Mouse (Mus musculus) liver, adult 2 months (tissue): Measurements from ENCODE around the gene Osmr. TPM values are rescaled to one million over a fixed set of nuclear protein-coding genes. Genes with fewer than 3 reads are reported as not detected.

ENCODE experiments used
- DNase-seq: peaks from one replicate; pipeline ENCODE4 v3.0.0-alpha.2; 2011; ENCODE audit warnings: low read depth, low spot score; ENCODE audit errors: extremely low read depth
- H3K27ac ChIP-seq: fragments of 200-500 bp; replicated peaks from 2 replicates; pipeline ENCODE4 v1.5.1; 2012; ENCODE audit warnings: low read depth, mild to moderate bottlenecking, control low read depth, inconsistent platforms, low read length; ENCODE audit not compliant: insufficient read depth
- H3K27me3 ChIP-seq: fragments of 200-500 bp; 2 replicates; pipeline ENCODE4 v1.6.1; 2012; ENCODE audit warnings: mild to moderate bottlenecking, moderate library complexity, low read length, inconsistent platforms; ENCODE audit not compliant: control insufficient read depth, insufficient read depth
- H3K36me3 ChIP-seq: fragments of 200-500 bp; 2 replicates; pipeline ENCODE4 v1.6.1; 2012; ENCODE audit warnings: low read length, inconsistent platforms; ENCODE audit not compliant: control insufficient read depth, insufficient read depth
- H3K4me1 ChIP-seq: fragments of 200-500 bp; 2 replicates; pipeline ENCODE4 v1.6.1; 2011; ENCODE audit warnings: low read length; ENCODE audit not compliant: control insufficient read depth, insufficient read depth
- H3K4me3 ChIP-seq: fragments of 200-500 bp; 2 replicates; pipeline ENCODE4 v1.5.1; 2011; ENCODE audit warnings: low read depth, mild to moderate bottlenecking, control low read depth, low read length, moderate library complexity; ENCODE audit not compliant: insufficient read depth
- H3K79me2 ChIP-seq: fragments of 200-500 bp; 2 replicates; pipeline ENCODE4 v1.6.1; 2012; ENCODE audit warnings: inconsistent platforms, mild to moderate bottlenecking, low read length, moderate library complexity; ENCODE audit not compliant: control insufficient read depth, insufficient read depth
- H3K9ac ChIP-seq: fragments of 200-500 bp; 2 replicates; pipeline ENCODE4 v1.6.1; 2012; ENCODE audit warnings: low read depth, mild to moderate bottlenecking, control low read depth, inconsistent platforms, low read length
- CTCF ChIP-seq: fragments of 200-500 bp; IDR thresholded peaks from 2 replicates; pipeline ENCODE4 v1.5.1; 2011; ENCODE audit warnings: low read depth, low read length, control low read depth
- POLR2A ChIP-seq: fragments of 200-500 bp; IDR thresholded peaks from 2 replicates; pipeline ENCODE4 v1.6.1; 2011; ENCODE audit warnings: low read length, control low read depth; ENCODE audit not compliant: insufficient read depth; ENCODE audit errors: extremely low read depth
- WGBS: fragments of 180-500 bp; shearing (Covaris S2); methylation state at CpG from one replicate; pipeline ENCODE4 v1.1.7; 2018; 5-methylcytosine and 5-hydroxymethylcytosine counted together
- polyA plus RNA-seq: library from polyadenylated mRNA; depleted of rRNA; stranded (reverse); fragments of >200 nt; gene quantifications from 2 replicates; pipeline ENCODE4 v1.2.3, GENCODE M21; 2012; rRNA removed
- total RNA-seq: library from RNA; depleted of rRNA; stranded (reverse); fragments of >200 nt; gene quantifications from 2 replicates; pipeline ENCODE4 v1.2.3, GENCODE M21; 2014; rRNA removed

The Osmr gene
- total and polyA plus RNA-seq, 2 experiments: 0.69 to 4.8 TPM

DNA sequence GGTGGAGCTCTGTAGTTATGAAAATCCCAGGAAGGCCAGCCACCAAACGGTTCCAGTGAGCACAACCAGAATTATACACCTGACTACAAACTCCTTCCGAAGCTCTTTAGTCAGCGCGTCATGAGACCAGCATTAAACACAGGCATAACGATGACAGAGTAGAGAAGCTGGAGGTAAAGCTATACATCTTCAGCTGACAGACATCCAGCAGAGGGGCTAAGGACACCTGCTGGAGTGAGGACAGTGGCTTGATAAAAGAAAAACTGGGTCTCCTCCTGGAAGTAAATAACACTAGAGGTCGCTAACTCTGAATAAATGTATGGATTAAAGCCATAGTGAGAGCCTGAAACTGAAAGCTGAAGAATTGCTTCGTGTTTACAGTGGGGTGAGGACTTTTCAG lies 81.9 kb downstream of the Osmr start:
- TF ChIP-seq POLR2A: no peak
- TF ChIP-seq CTCF: no peak
- WGBS: 90% methylated on average over 7 of the region's 7 CpGs
- Histone ChIP-seq H3K4me3 (no peak overlapping the region), H3K79me2 (no peaks in the 10 kb centered on the region), H3K27me3 (no peaks in the 10 kb centered on the region), H3K4me1 (no peaks in the 10 kb centered on the region), H3K9ac (no peak overlapping the region), H3K36me3 (peaks cover 77% of the 10 kb centered on the region), H3K27ac (no peak overlapping the region)
- DNase-seq: no peak

GRCm38 (mm10) chr15:6791648-6792047 lies 83.1 kb downstream of the Osmr start:
- 80% methylated on average over 11 of the region's 11 CpGs for WGBS
- Histone ChIP-seq H3K36me3 (peaks cover 77% of the 10 kb centered on the region), H3K9ac (no peak overlapping the region), H3K4me1 (no peaks in the 10 kb centered on the region), H3K27me3 (no peaks in the 10 kb centered on the region), H3K79me2 (no peaks in the 10 kb centered on the region), H3K4me3 (no peak overlapping the region), H3K27ac (no peak overlapping the region)
- TF ChIP-seq CTCF (no peak), POLR2A (no peak)
- DNase-seq: no peak

DNA sequence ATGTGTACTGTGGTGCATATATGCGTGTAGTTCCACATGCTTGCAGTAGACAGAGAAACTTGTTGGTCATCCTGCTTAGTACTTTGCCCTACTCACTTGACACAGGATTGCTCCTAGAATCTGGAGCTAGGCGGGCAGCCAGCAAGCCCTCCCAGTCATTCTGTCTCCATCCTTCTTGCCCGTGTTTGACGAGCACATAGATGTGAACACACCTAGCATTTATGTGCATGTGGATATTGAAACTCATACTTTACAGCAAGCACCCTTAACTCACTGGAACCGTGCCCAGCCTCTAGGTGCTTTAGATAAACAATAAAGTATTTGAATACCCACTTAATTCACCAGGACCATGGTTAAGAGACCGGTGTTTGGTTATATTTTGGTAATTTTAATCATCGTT lies 84.8 kb downstream of the Osmr start:
- 86% methylated on average over 7 of the region's 7 CpGs for WGBS
- TF ChIP-seq POLR2A: no peak
- no peak for TF ChIP-seq CTCF
- Histone ChIP-seq H3K27ac (no peak overlapping the region), H3K9ac (no peak overlapping the region), H3K27me3 (no peaks in the 10 kb centered on the region), H3K79me2 (no peaks in the 10 kb centered on the region), H3K4me1 (no peaks in the 10 kb centered on the region), H3K36me3 (peaks cover 73% of the 10 kb centered on the region), H3K4me3 (no peak overlapping the region)
- DNase-seq: no peak

DNA sequence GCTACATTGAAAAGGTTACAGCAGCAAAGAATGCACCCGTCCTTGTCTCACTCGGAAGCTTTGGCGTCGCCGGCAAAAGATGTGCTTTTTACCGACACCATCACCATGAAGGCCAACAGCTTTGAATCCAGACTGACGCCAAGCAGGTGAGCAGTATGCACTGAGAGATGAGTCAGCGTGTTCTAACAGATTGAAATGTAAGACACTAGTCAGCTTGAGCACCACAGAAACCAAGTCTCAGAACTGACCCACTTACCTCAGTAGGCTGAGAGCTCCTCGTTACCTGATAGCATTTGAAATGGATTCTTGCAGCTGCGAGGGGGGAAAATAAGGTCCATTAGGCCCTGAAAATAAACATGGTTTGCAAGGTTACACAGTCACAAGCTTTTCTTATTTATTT lies 87.5 kb downstream of the Osmr start:
- Histone ChIP-seq H3K4me3 (no peak overlapping the region), H3K79me2 (no peaks in the 10 kb centered on the region)
- DNase-seq: no peak

GRCm38 (mm10) chr15:6786212-6786611 lies 88.6 kb downstream of the Osmr start:
- Histone ChIP-seq H3K4me3 (no peak overlapping the region), H3K4me1 (no peaks in the 10 kb centered on the region), H3K9ac (no peak overlapping the region), H3K27me3 (no peaks in the 10 kb centered on the region), H3K79me2 (no peaks in the 10 kb centered on the region), H3K36me3 (peaks cover 67% of the 10 kb centered on the region), H3K27ac (no peak overlapping the region)
- TF ChIP-seq CTCF: no peak
- no peak for TF ChIP-seq POLR2A
- 93% methylated on average over 10 of the region's 10 CpGs for WGBS
- DNase-seq: no peak

More for the DNA sequence above, 87.5 kb downstream of the Osmr start:
- WGBS: 96% methylated on average over 10 of the region's 10 CpGs
- Histone ChIP-seq H3K36me3 (peaks cover 69% of the 10 kb centered on the region), H3K9ac (no peak overlapping the region), H3K4me1 (no peaks in the 10 kb centered on the region), H3K27ac (no peak overlapping the region), H3K27me3 (no peaks in the 10 kb centered on the region)
- TF ChIP-seq POLR2A: no peak
- no peak for TF ChIP-seq CTCF

GRCm38 (mm10) chr15:6772265-6772664 lies 102.5 kb downstream of the Osmr start:
- Histone ChIP-seq H3K79me2 (no peaks in the 10 kb centered on the region), H3K27ac (no peak overlapping the region), H3K9ac (no peak overlapping the region), H3K36me3 (peaks cover 57% of the 10 kb centered on the region), H3K4me1 (no peaks in the 10 kb centered on the region), H3K27me3 (no peaks in the 10 kb centered on the region), H3K4me3 (no peak overlapping the region)
- DNase-seq: no peak
- 90% methylated on average over 3 of the region's 3 CpGs for WGBS
- no peak for TF ChIP-seq POLR2A
- no peak for TF ChIP-seq CTCF

Other genes starting within 250 kb of the Osmr start
- gene Rictor, start 166.6 kb downstream of the Osmr start, total RNA-seq: 21.5 and 23.3 TPM in 2 replicates
- gene Rictor, start 166.6 kb downstream of the Osmr start, polyA plus RNA-seq: 2.1 and 3.0 TPM in 2 replicates
- 386 and 431 TPM in 2 replicates for gene Lifr, start 215.6 kb upstream of the Osmr start, total RNA-seq
- 134 and 159 TPM in 2 replicates for gene Lifr, start 215.6 kb upstream of the Osmr start, polyA plus RNA-seq